Mouse (Mus musculus) midbrain, embryonic 16.5 days (tissue): Measurements from ENCODE around the gene Atp5g3. TPM values are rescaled to one million over a fixed set of nuclear protein-coding genes. Genes with fewer than 3 reads are reported as not detected.

Experiments used
- ATAC-seq: fragments of 200-750 bp; cut with Nextera tagmentation; 2 replicates; pipeline ENCODE4 v1.8.0; 2017; ENCODE audit warnings: moderate TSS enrichment
- H3K27ac ChIP-seq: fragments of 300-500 bp; sonication (generic); 2 replicates; pipeline ENCODE4 v1.5.1; 2014; ENCODE audit warnings: mild to moderate bottlenecking, low read length, mixed read lengths
- H3K27me3 ChIP-seq: fragments of 300-500 bp; sonication (generic); 2 replicates; pipeline ENCODE4 v1.6.1; 2014; ENCODE audit warnings: low read depth, low read length, mixed read lengths; ENCODE audit not compliant: control insufficient read depth, insufficient read depth
- H3K36me3 ChIP-seq: fragments of 300-500 bp; sonication (generic); 2 replicates; pipeline ENCODE4 v1.6.1; 2014; ENCODE audit warnings: mild to moderate bottlenecking, low read length, moderate library complexity, mixed read lengths; ENCODE audit not compliant: control insufficient read depth, insufficient read depth
- H3K4me1 ChIP-seq: fragments of 300-500 bp; sonication (generic); 2 replicates; pipeline ENCODE4 v1.6.1; 2014; ENCODE audit warnings: mild to moderate bottlenecking, low read length, mixed read lengths; ENCODE audit not compliant: control insufficient read depth, insufficient read depth
- H3K4me2 ChIP-seq: fragments of 300-500 bp; sonication (generic); 2 replicates; pipeline ENCODE4 v1.6.1; 2014; ENCODE audit warnings: mild to moderate bottlenecking, low read length, mixed read lengths
- H3K4me3 ChIP-seq: fragments of 300-500 bp; sonication (generic); 2 replicates; pipeline ENCODE4 v1.5.1; 2014; ENCODE audit warnings: low read depth, mild to moderate bottlenecking, low read length, moderate library complexity, mixed read lengths
- H3K9ac ChIP-seq: fragments of 300-500 bp; sonication (generic); 2 replicates; pipeline ENCODE4 v1.6.1; 2014; ENCODE audit warnings: low read depth, low read length, mixed read lengths
- H3K9me3 ChIP-seq: fragments of 300-500 bp; sonication (generic); replicated peaks from 2 replicates; pipeline ENCODE4 v1.6.1; 2014; ENCODE audit warnings: mild to moderate bottlenecking, low read length, mixed read lengths; ENCODE audit not compliant: control insufficient read depth, poor library complexity, severe bottlenecking
- WGBS: fragments of 180-500 bp; shearing (Covaris S2); extraction: QIAGEN DNeasy Blood & Tissue Kit; methylation state at CpG from one replicate; pipeline ENCODE4 v1.1.7; 2014; 5-methylcytosine and 5-hydroxymethylcytosine counted together
- polyA plus RNA-seq: library from polyadenylated mRNA; unstranded; fragments of >200 nt; fragmentation: Nextera tagmentation; extraction: Ambion mirVana; gene quantifications from 2 replicates; pipeline ENCODE4 v1.2.1, GENCODE M21; 2015

The Atp5g3 gene
- polyA plus RNA-seq, 1 experiment from 2014 or later = 1,037 TPM

GRCm38 (mm10) chr2:73938896-73939295, 27.8 kb upstream of the Atp5g3 start:
- Histone ChIP-seq H3K4me1 (no peaks in the 10 kb centered on the region), H3K9ac (no peak overlapping the region), H3K4me2 (no peak overlapping the region), H3K9me3 (no peaks in the 10 kb centered on the region), H3K36me3 (no peaks in the 10 kb centered on the region), H3K27me3 (no peaks in the 10 kb centered on the region), H3K27ac (no peak overlapping the region), H3K4me3 (no peak overlapping the region)
- WGBS = 83% methylated on average over 2 of the region's 2 CpGs
- ATAC-seq = no peak

GRCm38 (mm10) chr2:73932676-73933313, 21.7 kb upstream of the Atp5g3 start:
- no peak overlapping the region for H3K4me2 ChIP-seq
- no peaks in the 10 kb centered on the region for H3K4me1 ChIP-seq
- no peaks in the 10 kb centered on the region for H3K9me3 ChIP-seq
- no peaks in the 10 kb centered on the region for H3K27me3 ChIP-seq
- ATAC-seq = no peak
- no peak overlapping the region for H3K4me3 ChIP-seq
- 65% methylated on average over 8 of the region's 8 CpGs for WGBS
- H3K36me3 ChIP-seq = no peaks in the 10 kb centered on the region
- H3K9ac ChIP-seq = no peak overlapping the region
- H3K27ac ChIP-seq = no peak overlapping the region

DNA sequence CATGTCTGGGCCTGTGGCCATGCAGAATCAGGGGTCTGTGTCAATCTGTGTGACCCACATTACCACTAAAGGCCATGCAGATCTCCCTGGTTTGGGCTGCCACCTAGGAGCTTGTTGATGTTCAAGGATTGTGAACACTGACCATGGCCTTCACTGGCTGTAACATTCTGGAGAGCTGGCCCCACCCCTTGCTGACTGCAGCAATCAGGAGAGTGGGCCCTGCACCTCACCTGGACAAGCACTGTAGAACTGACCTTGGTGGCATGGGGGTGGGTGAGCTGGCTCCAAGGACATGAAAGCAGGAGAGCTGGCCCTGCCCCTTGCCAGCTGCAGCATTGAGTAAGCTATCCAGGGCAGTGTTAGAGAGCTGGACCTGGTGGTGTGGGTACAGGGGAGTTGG, 16.6 kb upstream of the Atp5g3 start:
- H3K9me3 ChIP-seq = no peaks in the 10 kb centered on the region
- no peak overlapping the region for H3K27ac ChIP-seq
- no peaks in the 10 kb centered on the region for H3K36me3 ChIP-seq
- H3K27me3 ChIP-seq = no peaks in the 10 kb centered on the region
- H3K4me1 ChIP-seq = no peaks in the 10 kb centered on the region; the same call in 1 of the 2 replicates
- H3K4me2 ChIP-seq = no peak overlapping the region
- no peak overlapping the region for H3K9ac ChIP-seq
- no peak overlapping the region for H3K4me3 ChIP-seq
- ATAC-seq = no peak

DNA sequence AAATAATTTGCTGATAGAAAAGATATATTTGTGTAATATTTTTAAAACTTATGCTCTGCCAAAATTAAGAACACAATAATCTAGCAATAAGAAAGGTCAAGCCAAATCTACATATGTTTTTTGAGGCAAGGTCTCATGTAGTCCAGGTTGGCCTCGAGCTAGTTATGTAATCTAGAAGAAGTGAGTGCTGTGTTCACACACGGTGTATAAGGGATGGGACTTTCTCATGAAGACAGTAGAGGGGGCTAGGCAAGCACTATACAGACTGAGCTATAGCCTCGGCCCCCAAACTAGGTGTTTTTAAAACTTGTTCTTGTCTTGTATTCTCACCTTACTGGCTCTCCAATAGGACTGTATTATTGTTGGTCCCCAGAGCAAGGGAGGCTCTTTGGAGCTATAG, 14.4 kb upstream of the Atp5g3 start:
- H3K4me1 ChIP-seq = no peaks in the 10 kb centered on the region; the same call in 1 of the 2 replicates
- ATAC-seq = no peak
- no peaks in the 10 kb centered on the region for H3K27me3 ChIP-seq
- WGBS = 72% methylated on average over 3 of the region's 3 CpGs
- no peak overlapping the region for H3K27ac ChIP-seq
- H3K4me3 ChIP-seq = no peak overlapping the region
- H3K36me3 ChIP-seq = no peaks in the 10 kb centered on the region
- no peak overlapping the region for H3K9ac ChIP-seq
- H3K9me3 ChIP-seq = no peaks in the 10 kb centered on the region
- no peak overlapping the region for H3K4me2 ChIP-seq

DNA sequence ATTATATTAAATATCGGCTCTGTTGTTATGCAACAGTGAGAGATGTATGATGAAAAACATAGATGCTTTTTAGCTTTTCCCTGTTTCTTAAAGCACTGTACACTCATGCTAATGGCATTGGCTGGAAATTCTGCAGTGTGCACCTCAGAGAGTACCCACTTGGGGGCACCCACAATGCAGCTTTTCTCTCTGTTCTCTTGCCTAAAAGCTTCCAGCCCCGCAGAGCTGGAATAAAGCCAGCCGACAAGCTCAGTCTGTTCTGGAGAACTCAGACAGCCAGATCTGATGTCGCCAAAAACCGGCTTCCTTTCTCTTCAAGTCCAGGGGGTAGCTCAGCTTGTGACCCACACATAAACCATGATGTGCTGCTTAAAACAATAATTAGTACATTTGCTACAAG, 14.0 kb upstream of the Atp5g3 start:
- no peak overlapping the region for H3K9ac ChIP-seq
- peak; percentile 77 for ATAC-seq
- no peaks in the 10 kb centered on the region for H3K36me3 ChIP-seq
- no peaks in the 10 kb centered on the region; the same call in 1 of the 2 replicates for H3K4me1 ChIP-seq
- no peak overlapping the region for H3K4me2 ChIP-seq
- no peak overlapping the region for H3K4me3 ChIP-seq
- no peaks in the 10 kb centered on the region for H3K9me3 ChIP-seq
- no peaks in the 10 kb centered on the region for H3K27me3 ChIP-seq
- H3K27ac ChIP-seq = no peak overlapping the region
- 17% methylated on average over 5 of the region's 5 CpGs for WGBS

GRCm38 (mm10) chr2:73919642-73920041, 8.5 kb upstream of the Atp5g3 start:
- no peaks in the 10 kb centered on the region for H3K36me3 ChIP-seq
- H3K4me1 ChIP-seq = no peaks in the 10 kb centered on the region
- H3K9ac ChIP-seq = no peak overlapping the region
- H3K27me3 ChIP-seq = no peaks in the 10 kb centered on the region
- 77% methylated on average over 7 of the region's 7 CpGs for WGBS
- H3K4me2 ChIP-seq = no peak overlapping the region
- H3K27ac ChIP-seq = no peak overlapping the region
- ATAC-seq = no peak
- H3K9me3 ChIP-seq = no peaks in the 10 kb centered on the region
- no peak overlapping the region for H3K4me3 ChIP-seq

DNA sequence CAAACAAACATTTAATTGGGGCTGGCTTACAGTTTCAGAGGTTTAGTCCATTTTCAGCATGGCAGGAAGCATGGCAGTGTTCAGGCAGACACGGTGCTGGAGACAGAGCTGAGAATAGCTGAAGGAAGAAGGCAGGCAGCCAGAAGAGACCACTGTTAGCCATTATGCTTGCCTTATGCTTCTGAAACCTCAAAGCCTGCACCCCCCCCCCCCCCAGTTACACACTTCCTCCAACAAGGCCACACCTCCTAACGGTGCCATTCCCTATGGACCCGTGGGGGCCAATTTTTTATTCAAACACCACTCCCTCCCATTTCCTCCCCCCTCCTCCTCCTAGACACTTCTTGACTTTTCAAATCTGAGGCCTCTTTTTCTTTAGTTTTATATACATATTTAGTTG, 1.1 kb upstream of the Atp5g3 start:
- peaks cover 8% of the 10 kb centered on the region for H3K4me1 ChIP-seq
- no peak overlapping the region for H3K4me2 ChIP-seq
- H3K36me3 ChIP-seq = peaks cover 12% of the 10 kb centered on the region
- H3K27me3 ChIP-seq = no peaks in the 10 kb centered on the region
- H3K4me3 ChIP-seq = no peak overlapping the region
- H3K9me3 ChIP-seq = no peaks in the 10 kb centered on the region
- H3K27ac ChIP-seq = no peak overlapping the region
- ATAC-seq = no peak
- H3K9ac ChIP-seq = no peak overlapping the region
- 89% methylated on average over 3 of the region's 3 CpGs for WGBS

- peaks cover 22% of the 10 kb centered on the region for H3K36me3 ChIP-seq
- peak overlapping the region; percentile 96 for H3K9ac ChIP-seq
- peak overlapping the region; percentile 79 for H3K27ac ChIP-seq
- H3K4me3 ChIP-seq = peak overlapping the region; percentile 75
- H3K9me3 ChIP-seq = no peaks in the 10 kb centered on the region
- peaks cover 8% of the 10 kb centered on the region for H3K4me1 ChIP-seq
- H3K27me3 ChIP-seq = no peaks in the 10 kb centered on the region
- peak; percentile 57 for ATAC-seq
- WGBS = under 1% methylated on average over 45 of the region's 50 CpGs
- peak overlapping the region; percentile 62 for H3K4me2 ChIP-seq
These were observed 453 bp downstream of the Atp5g3 start for GRCm38 (mm10) chr2:73910571-73911174.

DNA sequence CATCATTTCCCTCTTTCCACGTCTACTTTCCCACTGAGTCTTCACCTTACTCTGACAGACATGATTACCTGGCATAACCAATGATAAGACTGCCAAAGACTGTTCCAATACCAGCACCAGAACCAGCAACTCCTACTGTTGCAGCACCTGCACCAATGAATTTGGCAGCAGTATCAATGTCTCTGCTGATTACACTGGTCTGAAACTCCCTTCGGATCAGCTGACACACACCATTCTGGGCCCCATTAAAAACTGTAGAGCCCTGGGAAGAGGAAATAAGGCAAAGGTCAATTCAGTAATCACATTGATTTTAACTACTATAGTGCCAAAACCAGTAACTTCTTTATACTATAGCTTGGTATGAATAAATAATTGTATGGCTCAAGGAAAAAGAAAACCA, 2.0 kb downstream of the Atp5g3 start:
- Histone ChIP-seq H3K4me3 (no peak overlapping the region), H3K9me3 (no peaks in the 10 kb centered on the region), H3K9ac (no peak overlapping the region), H3K36me3 (peaks cover 24% of the 10 kb centered on the region), H3K27ac (no peak overlapping the region), H3K4me1 (peaks cover 8% of the 10 kb centered on the region), H3K27me3 (no peaks in the 10 kb centered on the region), H3K4me2 (no peak overlapping the region)
- no peak for ATAC-seq
- WGBS = 96% methylated on average over 2 of the region's 2 CpGs
